Mouse (Mus musculus) heart, embryonic 11.5 days (tissue): Measurements from ENCODE around the gene Usp53. TPM values are rescaled to one million over a fixed set of nuclear protein-coding genes. Genes with fewer than 3 reads are reported as not detected.

Experiments
- ATAC-seq: fragments of 200-750 bp; cut with Nextera tagmentation; replicated peaks from 2 replicates; pipeline ENCODE4 v1.8.0; 2017; ENCODE audit warnings: moderate library complexity; ENCODE audit not compliant: insufficient number of reproducible peaks, low FRiP score, low TSS enrichment
- H3K27ac ChIP-seq: fragments of 300-500 bp; sonication (generic); 2 replicates; pipeline ENCODE4 v1.5.1; 2014; ENCODE audit warnings: mild to moderate bottlenecking, low read depth, low read length
- H3K27me3 ChIP-seq: fragments of 300-500 bp; sonication (generic); 2 replicates; pipeline ENCODE4 v1.6.1; 2014; ENCODE audit warnings: mild to moderate bottlenecking, low read length, mixed read lengths; ENCODE audit not compliant: control insufficient read depth, insufficient read depth
- H3K36me3 ChIP-seq: fragments of 300-500 bp; sonication (generic); 2 replicates; pipeline ENCODE4 v1.6.1; 2014; ENCODE audit warnings: mild to moderate bottlenecking, low read length, moderate library complexity, mixed read lengths; ENCODE audit not compliant: control insufficient read depth, insufficient read depth
- H3K4me1 ChIP-seq: fragments of 300-500 bp; sonication (generic); 2 replicates; pipeline ENCODE4 v1.6.1; 2014; ENCODE audit warnings: low read length; ENCODE audit not compliant: control insufficient read depth, insufficient read depth
- H3K4me2 ChIP-seq: fragments of 300-500 bp; sonication (generic); 2 replicates; pipeline ENCODE4 v1.6.1; 2014; ENCODE audit warnings: mild to moderate bottlenecking, moderate library complexity
- H3K4me3 ChIP-seq: fragments of 300-500 bp; sonication (generic); 2 replicates; pipeline ENCODE4 v1.5.1; 2014; ENCODE audit warnings: low read depth, low read length
- H3K9ac ChIP-seq: fragments of 300-500 bp; sonication (generic); 2 replicates; pipeline ENCODE4 v1.6.1; 2014; ENCODE audit warnings: mild to moderate bottlenecking, low read depth, low read length, moderate library complexity
- H3K9me3 ChIP-seq: fragments of 300-500 bp; sonication (generic); replicated peaks from 2 replicates; pipeline ENCODE4 v1.6.1; 2016; ENCODE audit warnings: low read length; ENCODE audit not compliant: control insufficient read depth
- WGBS: fragments of 180-500 bp; shearing (Covaris S2); extraction: QIAGEN DNeasy Blood & Tissue Kit; methylation state at CpG from one replicate; pipeline ENCODE4 v1.1.7; 2014; ENCODE audit not compliant: insufficient replicate concordance; 5-methylcytosine and 5-hydroxymethylcytosine counted together
- polyA plus RNA-seq: library from polyadenylated mRNA; unstranded; fragments of >200 nt; fragmentation: Nextera tagmentation; extraction: Ambion mirVana; gene quantifications from 2 replicates; pipeline ENCODE4 v1.2.1, GENCODE M21; 2014

The Usp53 gene
- polyA plus RNA-seq: 7.9 and 11.0 TPM in 2 replicates

- ATAC-seq: peak; percentile 99
- peaks cover 15% of the 10 kb centered on the region for H3K4me1 ChIP-seq
- H3K9me3 ChIP-seq: no peaks in the 10 kb centered on the region
- peak within 1 kb of the TSS; percentile 87 for H3K4me3 ChIP-seq
- H3K27me3 ChIP-seq: no peaks in the 10 kb centered on the region
- WGBS: under 1% methylated on average over 86 of the region's 94 CpGs
- H3K9ac ChIP-seq: peak within 1 kb of the TSS; percentile 99
- no peaks in the 10 kb centered on the region for H3K36me3 ChIP-seq
- H3K4me2 ChIP-seq: peak within 1 kb of the TSS; percentile 82
- H3K27ac ChIP-seq: peak within 1 kb of the TSS; percentile 95
These were observed at the start of gene Usp53 for GRCm38 (mm10) chr3:122984249-122985182. Gene Usp53, minus strand, starts transcription at chr3:122984510.

DNA sequence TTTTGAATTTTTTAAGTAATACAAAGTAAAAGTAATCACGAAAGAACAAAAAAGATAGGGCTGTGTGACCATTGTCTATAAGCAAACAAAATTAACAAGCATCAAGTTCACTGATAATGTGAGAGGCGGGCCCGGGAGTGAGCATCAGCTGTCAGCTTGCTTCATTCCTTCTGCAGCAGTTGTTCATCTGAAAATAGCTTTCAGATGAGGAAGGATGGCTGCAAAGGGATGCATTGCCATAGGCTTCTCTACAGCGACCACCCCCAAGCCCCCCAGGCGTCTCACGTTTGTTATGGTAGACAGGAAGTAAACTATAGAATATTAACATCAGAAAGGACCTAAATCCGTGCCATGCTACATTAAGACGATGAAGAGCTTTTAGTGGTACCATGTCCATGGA is 49.5 kb upstream of the Usp53 start:
- WGBS: 68% methylated on average over 8 of the region's 8 CpGs

DNA sequence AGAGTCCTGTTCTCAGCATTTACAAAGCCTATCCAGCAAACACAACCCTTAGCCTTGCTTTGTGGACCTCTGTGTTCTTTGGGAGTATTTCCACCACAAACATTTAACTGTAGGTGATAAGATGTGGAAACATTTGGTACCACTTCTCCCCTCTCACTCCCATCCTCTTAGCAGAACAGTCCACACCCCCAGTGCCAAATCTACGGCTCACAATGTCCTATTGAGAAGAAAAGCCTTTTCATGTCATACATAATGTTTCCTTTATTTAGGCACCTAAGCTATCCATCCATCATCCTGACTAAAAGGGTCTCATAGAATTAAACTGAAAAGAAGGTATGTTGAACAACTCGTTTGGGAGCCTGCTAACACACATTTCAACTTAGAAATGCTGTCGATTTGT is 41.3 kb upstream of the Usp53 start:
- Histone ChIP-seq H3K9ac (no peak overlapping the region), H3K4me3 (no peak overlapping the region), H3K9me3 (no peaks in the 10 kb centered on the region), H3K27ac (no peak overlapping the region), H3K4me1 (0 out of 2 replicates have a peak, but pooled peaks cover 2% of the 10 kb centered on the region), H3K36me3 (no peaks in the 10 kb centered on the region), H3K4me2 (no peak overlapping the region), H3K27me3 (no peaks in the 10 kb centered on the region)
- 62% methylated on average over 3 of the region's 3 CpGs for WGBS
- no peak for ATAC-seq

More for the DNA sequence above, 49.5 kb upstream of the Usp53 start:
- H3K27me3 ChIP-seq: no peaks in the 10 kb centered on the region
- H3K4me1 ChIP-seq: peaks cover 6% of the 10 kb centered on the region
- peak overlapping the region; percentile 77 for H3K27ac ChIP-seq
- peak overlapping the region; percentile 37 for H3K4me3 ChIP-seq
- H3K36me3 ChIP-seq: no peaks in the 10 kb centered on the region
- ATAC-seq: no peak
- H3K4me2 ChIP-seq: peak overlapping the region; percentile 59
- H3K9ac ChIP-seq: peak overlapping the region; percentile 64; the same call in 1 of the 2 replicates
- no peaks in the 10 kb centered on the region for H3K9me3 ChIP-seq

DNA sequence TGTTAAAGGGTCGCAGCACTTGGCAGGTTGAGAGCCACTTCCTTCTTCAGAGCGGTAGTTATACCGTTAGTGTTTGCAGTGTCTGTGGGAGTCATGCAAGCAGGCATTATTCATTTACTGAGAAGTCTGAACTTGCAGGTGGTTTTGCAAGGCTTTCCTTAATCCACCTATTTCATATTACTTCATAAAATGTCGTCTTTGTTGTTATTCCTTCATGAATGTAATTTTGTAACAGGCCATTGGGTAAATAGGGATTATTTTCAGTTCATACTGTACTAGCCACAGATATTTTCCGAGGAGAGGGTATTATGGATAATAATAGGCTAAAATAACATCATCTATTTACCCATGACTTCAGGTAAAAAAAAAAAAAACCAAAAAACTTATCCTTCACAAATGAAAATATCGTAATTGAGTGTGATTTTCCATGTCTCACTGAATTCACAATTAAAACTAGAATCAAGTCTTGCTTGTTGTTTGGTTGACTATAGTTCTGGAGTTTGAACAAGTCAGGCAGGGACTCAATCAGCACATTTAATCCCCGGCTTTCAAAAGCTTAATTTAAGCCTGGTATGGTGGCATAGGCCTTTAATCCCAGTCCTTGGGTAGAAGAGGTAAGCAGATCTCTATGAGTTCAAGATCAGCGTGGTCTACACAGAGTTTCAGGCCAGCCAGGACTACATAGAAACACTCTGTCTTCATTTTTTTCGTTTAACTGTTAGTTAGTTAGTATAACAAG is 40.4 kb upstream of the Usp53 start:
- WGBS: 75% methylated on average over 9 of the region's 9 CpGs
- Histone ChIP-seq H3K4me2 (no peak overlapping the region), H3K36me3 (no peaks in the 10 kb centered on the region; the same call in 1 of the 2 replicates), H3K9ac (no peak overlapping the region), H3K9me3 (no peaks in the 10 kb centered on the region), H3K4me3 (no peak overlapping the region), H3K27ac (no peak overlapping the region), H3K27me3 (no peaks in the 10 kb centered on the region), H3K4me1 (no peaks in the 10 kb centered on the region)
- no peak for ATAC-seq

DNA sequence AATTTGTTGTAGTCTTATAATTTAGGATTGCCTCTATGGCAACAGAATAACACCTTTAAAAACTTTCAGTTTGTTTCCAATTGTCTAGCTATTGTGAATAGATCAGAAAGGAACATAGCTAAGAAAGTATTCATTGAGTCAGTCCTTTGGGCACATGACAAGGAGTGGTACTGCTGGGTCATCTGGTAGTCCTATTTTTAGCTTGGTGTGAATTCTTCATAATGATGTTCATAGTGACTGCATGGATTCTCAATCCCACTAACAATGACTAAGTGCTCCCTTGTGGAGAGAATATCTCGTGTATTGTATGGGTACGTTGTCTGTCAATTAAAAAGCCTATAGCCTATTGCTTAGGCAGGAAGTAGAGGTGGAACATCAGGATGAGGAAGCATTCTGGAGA is 34.5 kb upstream of the Usp53 start:
- Histone ChIP-seq H3K27ac (no peak overlapping the region), H3K4me3 (no peak overlapping the region), H3K9me3 (no peaks in the 10 kb centered on the region), H3K36me3 (no peaks in the 10 kb centered on the region; the same call in 1 of the 2 replicates), H3K4me1 (no peaks in the 10 kb centered on the region), H3K27me3 (no peaks in the 10 kb centered on the region), H3K9ac (no peak overlapping the region), H3K4me2 (no peak overlapping the region)
- 75% methylated on average over 2 of the region's 2 CpGs for WGBS
- ATAC-seq: no peak

DNA sequence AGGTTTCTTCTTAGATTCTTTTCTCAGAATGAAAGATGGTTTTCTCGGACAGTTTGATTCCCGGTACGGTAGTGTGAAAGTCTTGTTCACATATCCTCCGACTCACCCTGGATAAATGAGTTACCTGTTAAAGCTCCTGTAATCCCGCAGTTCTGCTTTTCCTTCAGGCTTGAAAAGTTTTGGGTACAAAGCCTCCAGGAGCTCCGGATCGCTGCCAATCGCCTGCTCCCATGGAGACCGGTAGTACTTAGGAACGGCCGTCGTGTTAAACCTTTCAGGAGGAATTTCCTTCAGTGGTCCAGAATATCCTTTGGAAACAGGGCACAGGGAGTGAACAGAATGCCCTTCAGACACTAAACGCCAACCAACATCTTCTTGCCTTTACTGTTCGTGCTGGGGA is 29.2 kb upstream of the Usp53 start:
- no peak overlapping the region for H3K4me2 ChIP-seq
- H3K27me3 ChIP-seq: no peaks in the 10 kb centered on the region
- H3K9ac ChIP-seq: no peak overlapping the region
- no peak overlapping the region for H3K27ac ChIP-seq
- H3K36me3 ChIP-seq: no peaks in the 10 kb centered on the region
- no peak for ATAC-seq
- H3K4me1 ChIP-seq: no peaks in the 10 kb centered on the region
- no peak overlapping the region for H3K4me3 ChIP-seq
- H3K9me3 ChIP-seq: no peaks in the 10 kb centered on the region
- WGBS: 86% methylated on average over 14 of the region's 14 CpGs

DNA sequence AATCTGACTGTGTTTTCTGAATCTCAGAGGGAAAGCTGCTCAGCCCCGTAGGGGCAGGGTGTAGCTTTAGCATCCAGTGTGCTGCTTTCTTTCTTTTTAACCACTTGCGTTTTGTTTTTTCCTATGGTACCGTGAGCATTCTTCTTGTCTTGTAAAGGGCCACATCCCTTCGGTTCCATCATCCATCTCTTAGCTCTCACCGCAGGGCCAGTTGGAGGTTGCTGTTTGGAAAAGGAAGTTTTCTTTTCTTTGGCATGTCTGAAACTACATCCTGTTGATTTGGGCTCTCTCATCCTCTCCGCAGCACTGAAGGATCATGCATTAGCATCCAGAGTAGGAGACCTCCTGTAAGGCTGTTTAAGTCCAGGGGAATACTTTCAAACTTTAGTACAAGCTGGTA is 25.1 kb upstream of the Usp53 start:
- no peaks in the 10 kb centered on the region for H3K36me3 ChIP-seq
- 48% methylated on average over 6 of the region's 6 CpGs for WGBS
- H3K4me1 ChIP-seq: no peaks in the 10 kb centered on the region

DNA sequence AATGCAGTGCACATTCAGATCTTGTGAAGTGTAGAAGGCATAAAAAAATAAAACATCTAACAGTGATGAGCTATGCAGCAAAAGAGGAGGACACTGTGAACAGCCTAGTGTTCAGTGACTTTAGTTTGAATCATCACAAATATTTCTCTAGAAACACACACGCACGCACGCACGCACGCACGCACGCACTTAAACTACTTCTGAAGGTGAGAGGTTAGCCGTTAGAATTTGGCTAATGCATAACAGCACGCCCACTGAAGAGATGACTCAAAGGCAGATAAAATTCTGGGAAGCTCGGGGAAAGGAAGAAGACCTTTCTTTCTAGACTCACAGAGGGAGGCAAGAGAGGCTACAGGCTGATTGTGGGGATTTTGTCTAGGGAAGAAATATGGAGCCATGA is 23.1 kb upstream of the Usp53 start:
- no peak overlapping the region for H3K9ac ChIP-seq
- no peaks in the 10 kb centered on the region for H3K27me3 ChIP-seq
- no peak overlapping the region for H3K4me2 ChIP-seq
- H3K36me3 ChIP-seq: no peaks in the 10 kb centered on the region
- H3K27ac ChIP-seq: no peak overlapping the region
- 58% methylated on average over 10 of the region's 10 CpGs for WGBS
- H3K9me3 ChIP-seq: no peaks in the 10 kb centered on the region
- no peak for ATAC-seq
- H3K4me1 ChIP-seq: no peaks in the 10 kb centered on the region
- no peak overlapping the region for H3K4me3 ChIP-seq

More for the DNA sequence above, 25.1 kb upstream of the Usp53 start:
- H3K9me3 ChIP-seq: no peaks in the 10 kb centered on the region
- no peak overlapping the region for H3K9ac ChIP-seq
- no peak for ATAC-seq
- peak overlapping the region; percentile 29; the same call in 1 of the 2 replicates for H3K27ac ChIP-seq
- no peaks in the 10 kb centered on the region for H3K27me3 ChIP-seq
- no peak overlapping the region for H3K4me2 ChIP-seq
- H3K4me3 ChIP-seq: no peak overlapping the region
